Mouse (Mus musculus) liver, embryonic 11.5 days (tissue): ENCODE measurements around the gene Ccpg1os. TPM values are rescaled to one million over a fixed set of nuclear protein-coding genes. Genes with fewer than 3 reads are reported as not detected.

Source experiments
- ATAC-seq: fragments of 200-750 bp; cut with Nextera tagmentation; replicated peaks from 2 replicates; pipeline ENCODE4 v1.8.0; 2017; ENCODE audit warnings: moderate number of reproducible peaks, mild to moderate bottlenecking, moderate TSS enrichment, moderate library complexity; ENCODE audit not compliant: low FRiP score
- DNase-seq: peaks from one replicate; pipeline ENCODE4 v3.0.0-alpha.2; 2017; ENCODE audit warnings: low spot score
- H3K27ac ChIP-seq: fragments of 300-500 bp; sonication (generic); 2 replicates; pipeline ENCODE4 v1.5.1; 2014; ENCODE audit warnings: mild to moderate bottlenecking, low read depth, low read length, control low read depth
- H3K27me3 ChIP-seq: fragments of 300-500 bp; sonication (generic); replicated peaks from 2 replicates; pipeline ENCODE4 v1.6.1; 2014; ENCODE audit warnings: low read length, mixed read lengths; ENCODE audit not compliant: control insufficient read depth, insufficient read depth
- H3K36me3 ChIP-seq: fragments of 300-500 bp; sonication (generic); 2 replicates; pipeline ENCODE4 v1.6.1; 2014; ENCODE audit warnings: mild to moderate bottlenecking, low read length, moderate library complexity, mixed read lengths; ENCODE audit not compliant: control insufficient read depth, insufficient read depth
- H3K4me1 ChIP-seq: fragments of 300-500 bp; sonication (generic); replicated peaks from 2 replicates; pipeline ENCODE4 v1.6.1; 2014; ENCODE audit warnings: low read length, mixed read lengths; ENCODE audit not compliant: control insufficient read depth, insufficient read depth
- H3K4me2 ChIP-seq: fragments of 300-500 bp; sonication (generic); 2 replicates; pipeline ENCODE4 v1.6.1; 2014; ENCODE audit warnings: mild to moderate bottlenecking, control low read depth, moderate library complexity
- H3K4me3 ChIP-seq: fragments of 300-500 bp; sonication (generic); 2 replicates; pipeline ENCODE4 v1.5.1; 2014; ENCODE audit warnings: low read depth, low read length, control low read depth
- H3K9ac ChIP-seq: fragments of 300-500 bp; sonication (generic); 2 replicates; pipeline ENCODE4 v1.6.1; 2014; ENCODE audit warnings: low read depth, low read length, control low read depth
- H3K9me3 ChIP-seq: fragments of 300-500 bp; sonication (generic); 2 replicates; pipeline ENCODE4 v1.6.1; 2016; ENCODE audit warnings: low read length, inconsistent platforms, mixed read lengths; ENCODE audit not compliant: control insufficient read depth
- WGBS: fragments of 180-500 bp; shearing (Covaris S2); extraction: QIAGEN DNeasy Blood & Tissue Kit; methylation state at CpG from one replicate; pipeline ENCODE4 v1.1.7; 2014; 5-methylcytosine and 5-hydroxymethylcytosine counted together
- microRNA-seq: library from miRNA; unstranded; fragments of <30 nt; microRNA quantifications from one replicate; pipeline ENCODE4, GENCODE M21; 2017; ENCODE audit warnings: borderline number of aligned reads
- polyA plus RNA-seq: library from polyadenylated mRNA; unstranded; fragments of >200 nt; fragmentation: Nextera tagmentation; extraction: Ambion mirVana; gene quantifications from 2 replicates; pipeline ENCODE4 v1.2.1, GENCODE M21; 2014

Gene Ccpg1os
- polyA plus RNA-seq, 1 experiment from 2014 or later = 7.3 TPM

DNA sequence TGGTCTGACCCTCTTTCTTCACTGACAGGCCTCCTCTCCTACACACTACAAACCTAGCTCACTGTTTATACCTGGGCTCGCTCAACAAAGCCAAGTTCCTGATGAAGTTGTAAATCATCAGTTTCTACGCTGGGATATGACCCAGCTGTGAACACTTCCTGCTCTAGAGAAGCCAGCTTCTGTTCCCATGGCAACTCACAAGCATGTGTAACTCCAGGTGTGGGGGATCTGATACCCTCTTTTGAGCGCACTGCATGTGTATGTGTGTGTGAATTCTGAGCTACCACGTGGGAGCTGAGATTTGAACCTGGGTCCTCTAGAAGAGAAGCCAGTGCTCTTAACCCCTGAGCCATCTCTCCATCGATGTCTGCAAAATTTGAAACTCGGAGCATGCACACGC is 35.6 kb downstream of the Ccpg1os start:
- no peak for ATAC-seq
- no peak overlapping the region for H3K27ac ChIP-seq

DNA sequence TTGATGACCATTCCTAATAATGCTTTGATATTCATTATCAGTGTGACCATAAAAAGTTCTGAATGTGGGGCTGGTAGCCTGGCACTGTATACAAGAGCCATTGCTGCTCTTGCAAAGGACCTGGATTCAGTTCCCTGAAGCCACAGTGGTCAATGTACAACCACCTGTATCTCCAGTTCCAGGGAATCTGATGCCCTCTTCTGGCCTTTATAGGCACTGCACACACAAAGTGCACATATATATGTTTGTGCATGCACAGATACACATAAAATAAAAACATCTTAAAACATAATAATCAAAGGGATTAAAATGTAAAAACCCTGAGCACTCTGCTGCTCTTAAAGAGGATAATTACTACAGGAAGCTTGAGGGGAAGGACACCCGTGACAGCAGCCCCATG is 38.2 kb downstream of the Ccpg1os start:
- H3K4me1 ChIP-seq = no peaks in the 10 kb centered on the region
- H3K27ac ChIP-seq = no peak overlapping the region
- no peaks in the 10 kb centered on the region for H3K27me3 ChIP-seq
- 77% methylated on average over 1 of the region's 1 CpGs for WGBS
- H3K4me3 ChIP-seq = no peak overlapping the region
- no peaks in the 10 kb centered on the region for H3K9me3 ChIP-seq
- DNase-seq (no peak), ATAC-seq (no peak)
- no peak overlapping the region for H3K9ac ChIP-seq
- no peak overlapping the region for H3K4me2 ChIP-seq
- H3K36me3 ChIP-seq = 0 out of 2 replicates have a peak, but pooled peaks cover 3% of the 10 kb centered on the region

More for the DNA sequence above, 35.6 kb downstream of the Ccpg1os start:
- no peaks in the 10 kb centered on the region for H3K27me3 ChIP-seq
- H3K4me2 ChIP-seq = no peak overlapping the region
- no peaks in the 10 kb centered on the region for H3K9me3 ChIP-seq
- H3K4me3 ChIP-seq = no peak overlapping the region
- no peak for DNase-seq
- H3K9ac ChIP-seq = no peak overlapping the region
- 0 out of 2 replicates have a peak, but pooled peaks cover 3% of the 10 kb centered on the region for H3K36me3 ChIP-seq
- 73% methylated on average over 7 of the region's 7 CpGs for WGBS
- no peaks in the 10 kb centered on the region for H3K4me1 ChIP-seq

DNA sequence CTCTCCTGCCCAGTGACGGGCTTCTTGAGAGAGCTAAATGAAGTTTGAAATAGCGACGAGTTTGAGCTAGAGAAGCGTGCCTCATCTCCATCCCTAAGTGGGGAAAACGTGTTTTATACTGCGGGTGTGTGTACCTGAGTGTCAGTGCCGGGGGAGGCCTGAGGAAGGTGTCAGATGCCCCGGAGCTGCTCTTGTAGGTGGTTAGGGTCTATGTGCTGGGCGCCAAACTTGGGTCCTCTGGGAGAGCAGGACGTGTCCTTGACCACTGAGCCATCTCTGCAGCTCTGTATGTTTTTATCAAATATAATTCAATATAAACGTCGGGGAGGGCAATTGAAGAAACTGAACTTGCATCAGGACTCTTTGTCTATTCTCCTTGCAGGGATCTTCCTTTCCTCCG is 40.9 kb downstream of the Ccpg1os start:
- Histone ChIP-seq H3K9me3 (no peaks in the 10 kb centered on the region), H3K4me3 (no peak overlapping the region), H3K36me3 (0 out of 2 replicates have a peak, but pooled peaks cover 3% of the 10 kb centered on the region), H3K9ac (no peak overlapping the region), H3K4me2 (no peak overlapping the region), H3K27me3 (no peaks in the 10 kb centered on the region), H3K4me1 (no peaks in the 10 kb centered on the region), H3K27ac (no peak overlapping the region)
- ATAC-seq (no peak), DNase-seq (no peak)
- WGBS = 88% methylated on average over 13 of the region's 13 CpGs

DNA sequence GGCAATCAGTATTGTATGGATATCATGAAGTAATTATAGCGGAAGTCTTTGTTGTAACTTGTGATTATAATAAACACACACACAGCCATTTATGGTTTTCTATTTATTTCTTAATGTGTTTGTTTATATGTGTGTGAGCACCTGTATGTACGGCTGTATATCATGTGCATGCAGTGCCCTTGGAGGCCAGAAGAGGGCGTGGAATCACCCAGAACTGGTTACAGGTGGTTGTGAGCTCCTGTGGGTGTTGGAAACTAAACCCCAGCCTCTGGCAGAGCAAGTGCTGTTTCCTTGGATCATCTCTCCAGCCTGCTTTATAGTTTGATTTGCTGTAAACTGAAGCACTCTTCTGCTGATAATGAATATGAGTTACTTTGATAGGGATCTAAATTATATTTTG is 41.8 kb downstream of the Ccpg1os start:
- ATAC-seq (no peak), DNase-seq (no peak)
- 57% methylated on average over 3 of the region's 3 CpGs for WGBS
- no peak overlapping the region for H3K4me2 ChIP-seq
- 0 out of 2 replicates have a peak, but pooled peaks cover 3% of the 10 kb centered on the region for H3K36me3 ChIP-seq
- no peak overlapping the region for H3K4me3 ChIP-seq
- no peak overlapping the region for H3K9ac ChIP-seq
- H3K27me3 ChIP-seq = no peaks in the 10 kb centered on the region
- H3K9me3 ChIP-seq = no peaks in the 10 kb centered on the region
- no peak overlapping the region for H3K27ac ChIP-seq
- H3K4me1 ChIP-seq = no peaks in the 10 kb centered on the region

DNA sequence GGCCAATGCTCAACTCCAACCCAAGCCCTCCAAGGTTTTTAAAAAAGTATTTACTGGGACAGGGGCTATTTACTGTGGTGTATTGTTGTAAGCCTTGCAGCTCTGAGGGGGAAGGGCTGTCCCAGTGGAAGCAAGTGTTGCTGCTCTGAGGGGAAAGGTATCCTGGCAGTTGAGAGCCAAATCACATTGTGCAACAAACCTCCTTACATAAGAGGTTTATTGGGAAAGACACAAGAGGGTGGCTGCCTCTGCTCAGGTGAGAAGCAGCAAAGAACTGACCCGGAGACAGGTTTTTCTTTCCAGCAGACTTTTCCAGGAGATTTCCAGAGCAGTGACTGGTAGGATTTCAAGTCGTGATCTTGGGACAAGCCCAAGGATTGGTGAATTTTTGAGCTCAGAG is 48.9 kb downstream of the Ccpg1os start:
- no peak for DNase-seq
- ATAC-seq = no peak
- Histone ChIP-seq H3K27me3 (no peaks in the 10 kb centered on the region), H3K4me2 (no peak overlapping the region), H3K9ac (no peak overlapping the region), H3K27ac (no peak overlapping the region), H3K36me3 (no peaks in the 10 kb centered on the region), H3K4me3 (no peak overlapping the region), H3K9me3 (no peaks in the 10 kb centered on the region), H3K4me1 (no peaks in the 10 kb centered on the region)
- WGBS = 59% methylated on average over 2 of the region's 2 CpGs

DNA sequence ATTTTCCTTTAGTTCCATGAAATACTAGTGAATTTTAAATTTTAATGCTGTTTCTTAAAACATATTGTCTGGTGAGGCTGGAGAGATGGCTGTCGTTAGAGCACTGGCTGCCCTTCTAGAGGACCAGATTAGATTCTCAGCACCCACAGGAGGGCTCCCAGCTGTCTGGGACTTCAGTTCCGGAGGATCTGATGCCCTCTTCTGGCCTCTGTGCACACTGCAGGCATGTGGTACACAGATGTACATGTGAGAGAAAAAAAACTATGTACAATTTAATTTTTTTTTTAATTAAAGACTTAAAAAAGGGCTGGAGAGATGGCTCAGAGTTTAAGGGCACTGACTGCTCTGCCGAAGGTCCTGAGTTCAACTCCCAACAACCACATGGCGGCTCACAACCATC is 49.9 kb downstream of the Ccpg1os start:
- no peak for DNase-seq
- H3K4me3 ChIP-seq = no peak overlapping the region
- H3K27me3 ChIP-seq = no peaks in the 10 kb centered on the region
- ATAC-seq = no peak
- H3K4me2 ChIP-seq = no peak overlapping the region
- no peak overlapping the region for H3K27ac ChIP-seq
- H3K9me3 ChIP-seq = no peaks in the 10 kb centered on the region
- H3K36me3 ChIP-seq = no peaks in the 10 kb centered on the region
- 80% methylated on average over 4 of the region's 4 CpGs for WGBS
- H3K9ac ChIP-seq = no peak overlapping the region
- H3K4me1 ChIP-seq = no peaks in the 10 kb centered on the region

DNA sequence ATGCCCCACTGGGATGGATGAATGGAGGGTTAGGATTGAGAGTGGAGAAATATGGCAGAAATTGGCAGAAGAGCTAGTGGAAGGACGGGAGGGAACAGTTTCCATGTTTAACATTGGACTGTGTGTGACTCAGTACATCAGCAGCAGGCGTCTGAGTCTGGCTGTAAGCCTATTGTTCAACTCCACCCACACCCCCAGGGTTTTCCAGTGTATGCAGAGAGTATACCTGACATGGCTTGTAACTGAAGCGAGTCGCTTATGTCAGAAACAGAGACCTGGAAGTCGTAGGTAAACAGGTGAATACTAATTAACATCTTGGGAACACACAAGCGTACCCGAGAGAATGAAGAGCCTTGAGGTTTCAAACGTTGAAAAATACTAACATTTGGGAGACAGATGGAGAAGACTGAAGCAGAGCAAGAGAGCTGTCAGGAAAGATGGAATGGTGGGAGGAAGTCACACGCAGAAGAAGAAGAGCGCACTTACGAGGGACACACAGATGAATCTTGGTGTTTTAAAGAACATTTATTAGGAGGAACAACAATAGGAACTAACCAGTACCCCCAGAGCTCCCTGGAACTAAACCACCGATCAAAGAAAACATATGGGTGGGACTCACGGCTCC is 53.9 kb downstream of the Ccpg1os start:
- Histone ChIP-seq H3K4me2 (no peak overlapping the region), H3K4me3 (no peak overlapping the region), H3K36me3 (no peaks in the 10 kb centered on the region), H3K27me3 (peaks cover 18% of the 10 kb centered on the region), H3K9ac (no peak overlapping the region), H3K27ac (no peak overlapping the region), H3K4me1 (no peaks in the 10 kb centered on the region), H3K9me3 (no peaks in the 10 kb centered on the region)
- ATAC-seq (no peak), DNase-seq (no peak)
- 74% methylated on average over 13 of the region's 13 CpGs for WGBS

Small RNAs within 50 kb of the gene (microRNA-seq; reads per million reads assigned to microRNA genes)
- not detected for gene Gm27353

Other genes starting within 250 kb of the Ccpg1os start
- gene Prtg, start 178.5 kb downstream of the Ccpg1os start, polyA plus RNA-seq = 1.7 TPM in 2 replicates
- gene Pygo1, start 59.7 kb downstream of the Ccpg1os start, polyA plus RNA-seq = 1.7 and 1.8 TPM in 2 replicates
- 0.70 and 0.77 TPM in 2 replicates for gene Dyx1c1, start 26.6 kb downstream of the Ccpg1os start, polyA plus RNA-seq
- gene Gm44503, start 26.5 kb downstream of the Ccpg1os start, polyA plus RNA-seq = not detected in 2 replicates
- 14.8 and 18.9 TPM in 2 replicates for gene Ccpg1, start within 50 bp of the Ccpg1os start, polyA plus RNA-seq
- 17.1 and 21.0 TPM in 2 replicates for gene Pigb, start 55.0 kb upstream of the Ccpg1os start, polyA plus RNA-seq
- 3.0 and 3.5 TPM in 2 replicates for gene Rab27a, start 59.5 kb upstream of the Ccpg1os start, polyA plus RNA-seq
- not detected in 2 replicates for gene Khdc3, start 116.5 kb upstream of the Ccpg1os start, polyA plus RNA-seq
- not detected in 2 replicates for gene Gm20509, start 117.1 kb upstream of the Ccpg1os start, polyA plus RNA-seq
- gene Rsl24d1, start 128.0 kb upstream of the Ccpg1os start, polyA plus RNA-seq = 156 and 157 TPM in 2 replicates